In genomic region chr9:77930036-77930859, GRCm38 (mm10) we compare ENCODE assay signal across 9 mouse cellular contexts. TPM values are rescaled to one million over a fixed set of nuclear protein-coding genes. Genes with fewer than 3 reads are reported as not detected.
DNase-seq lines count a peak whose midpoint lies in the region; ATAC-seq and TF ChIP-seq lines count a peak whose summit lies in the region.
"Had no signal": no experiment of that assay in that cellular context is flagged by ENCODE, and none has a peak within 500 bp of the region (broad histone marks: within the 10 kb centered on the region; RNA-seq: fewer than 3 reads in every experiment).

No protein-coding gene starts in this region.

- H3K4me2 ChIP-seq in kidney, postnatal 0 days (ENCODE audit: low read length), result no peak overlapping the region
- H3K4me2 ChIP-seq in forebrain, embryonic 13.5 days, result no peak overlapping the region
- H3K4me2 ChIP-seq: liver, embryonic 13.5 days had no signal

- H3K27me3 ChIP-seq in kidney, postnatal 0 days (ENCODE audit: insufficient read depth, low read length), result no peaks in the 10 kb centered on the region
- no peaks in the 10 kb centered on the region for H3K27me3 ChIP-seq in megakaryocyte, embryonic 14.5 days (replicated peaks)
- H3K27me3 ChIP-seq in forebrain, embryonic 13.5 days, result no peaks in the 10 kb centered on the region
- H3K27me3 ChIP-seq: liver, embryonic 13.5 days had no signal

- peak; percentile 57 for DNase-seq in kidney, postnatal 0 days (ENCODE audit: low spot score)
- DNase-seq in kidney, postnatal 10 days, result no peak
- DNase-seq in MN1 (ENCODE audit: low spot score), result peak; percentile 64
- DNase-seq in left cerebral cortex, postnatal 10 days (ENCODE audit: extremely low spot score in 1 of 2, low spot score in 2 of 2), result no peak
- DNase-seq: heart, postnatal 14 days; liver, embryonic 13.5 days had no signal

- H3K9ac ChIP-seq in kidney, postnatal 0 days (ENCODE audit: low read depth, low read length), result no peak overlapping the region
- no peak overlapping the region for H3K9ac ChIP-seq in forebrain, embryonic 13.5 days
- H3K9ac ChIP-seq: liver, embryonic 13.5 days had no signal

- intact Hi-C loops in left cerebral cortex, postnatal 10 days (cut with DNase I), result no loop called here

- ATAC-seq in kidney, postnatal 0 days (replicated peaks; ENCODE audit: low FRiP score, low read depth), result no peak
- ATAC-seq in forebrain, embryonic 13.5 days, result no peak

- no peaks in the 10 kb centered on the region for H3K9me3 ChIP-seq in kidney, postnatal 0 days (replicated peaks; ENCODE audit: low read length)
- H3K9me3 ChIP-seq in megakaryocyte, embryonic 14.5 days, result no peaks in the 10 kb centered on the region
- H3K9me3 ChIP-seq in forebrain, embryonic 13.5 days (replicated peaks), result no peaks in the 10 kb centered on the region
- H3K9me3 ChIP-seq: liver, embryonic 13.5 days had no signal

- H3K36me3 ChIP-seq in kidney, postnatal 0 days (ENCODE audit: insufficient read depth, low read length), result no peaks in the 10 kb centered on the region
- peaks cover 14% of the 10 kb centered on the region for H3K36me3 ChIP-seq in megakaryocyte, embryonic 14.5 days (replicated peaks; ENCODE audit: low read length)
- no peaks in the 10 kb centered on the region for H3K36me3 ChIP-seq in forebrain, embryonic 13.5 days (ENCODE audit: poor library complexity, severe bottlenecking)
- H3K36me3 ChIP-seq: liver, embryonic 13.5 days had no signal

- 0 out of 2 replicates have a peak overlapping the region, but pooled peaks have one; percentile 13 for H3K27ac ChIP-seq in kidney, postnatal 0 days
- peak overlapping the region; percentile 67 for H3K27ac ChIP-seq in bone marrow macrophage, adult 2 months (ENCODE audit: insufficient read depth, low read depth, low read length)
- H3K27ac ChIP-seq in forebrain, embryonic 13.5 days, result no peak overlapping the region
- H3K27ac ChIP-seq: liver, embryonic 13.5 days had no signal

- WGBS in kidney, postnatal 0 days, result 30% methylated on average over 10 of the region's 10 CpGs
- WGBS in forebrain, embryonic 13.5 days, result 77% methylated on average over 10 of the region's 10 CpGs

- no peak overlapping the region for H3K4me3 ChIP-seq in kidney, postnatal 0 days (replicated peaks; ENCODE audit: low read depth, low read length)
- peak overlapping the region; percentile 25; the same call in 1 of the 2 replicates for H3K4me3 ChIP-seq in bone marrow macrophage, adult 2 months (ENCODE audit: insufficient read depth, low read length)
- peak overlapping the region; percentile 23 for H3K4me3 ChIP-seq in megakaryocyte, embryonic 14.5 days (replicated peaks)
- no peak overlapping the region for H3K4me3 ChIP-seq in forebrain, embryonic 13.5 days
- H3K4me3 ChIP-seq: liver, embryonic 13.5 days had no signal

- no peak for TF ChIP-seq POLR2A in bone marrow macrophage, adult 2 months (IDR thresholded peaks at IDR 0.05; ENCODE audit: borderline replicate concordance, low read depth, low read length)

- H3K4me1 ChIP-seq in kidney, postnatal 0 days (replicated peaks; ENCODE audit: insufficient read depth, low read length), result peaks cover 7% of the 10 kb centered on the region; the same call in 1 of the 2 replicates
- H3K4me1 ChIP-seq in bone marrow macrophage, adult 2 months (ENCODE audit: control insufficient read depth, insufficient read depth, low read length), result peaks cover 48% of the 10 kb centered on the region
- H3K4me1 ChIP-seq in megakaryocyte, embryonic 14.5 days, result peaks cover 61% of the 10 kb centered on the region
- peaks cover 35% of the 10 kb centered on the region for H3K4me1 ChIP-seq in forebrain, embryonic 13.5 days

- TF ChIP-seq CTCF in kidney, postnatal 0 days (IDR thresholded peaks at IDR 0.05; ENCODE audit: low read depth), result no peak
- no peak for TF ChIP-seq CTCF in bone marrow macrophage, adult 2 months (IDR thresholded peaks at IDR 0.05; ENCODE audit: low read depth, low read length)

RNA-seq across cellular contexts. Expression of gene Elovl5, which starts 13.1 kb away (rescaled TPM):
- 60.5 and 68.4 TPM in 2 replicates for polyA plus RNA-seq in kidney, postnatal 0 days (2015; fragmentation: Nextera tagmentation; extraction: Ambion mirVana)
- 52.2 and 56.9 TPM in 2 replicates for polyA plus RNA-seq in bone marrow macrophage, adult 2 months (2012; ENCODE audit: insufficient read depth, insufficient read length, missing spikeins)
- polyA plus RNA-seq in megakaryocyte, embryonic 14.5 days (2012; ENCODE audit: insufficient read depth, low replicate concordance), result 2.0 TPM in 1 of 2 replicates, not detected in the other
- 10 to 100 TPM; 79.5 to 82.7 TPM for total RNA-seq in left cerebral cortex, postnatal 10 days (2021)
- 60.9 and 61.6 TPM in 2 replicates for polyA plus RNA-seq in forebrain, embryonic 13.5 days (2015; fragmentation: Nextera tagmentation; extraction: Ambion mirVana)

Comparison
In these comparisons a context has a peak if more than half of its experiments do, and no peak if none do; other contexts are left out.
1. DNase-seq: peak in kidney, postnatal 0 days (single experiment) and MN1 (single experiment); none in kidney, postnatal 10 days (single experiment) and left cerebral cortex, postnatal 10 days (0 of 2).
2. H3K4me3 ChIP-seq: peak in bone marrow macrophage, adult 2 months (single experiment) and megakaryocyte, embryonic 14.5 days (single experiment); none in kidney, postnatal 0 days (single experiment) and forebrain, embryonic 13.5 days (single experiment).
3. RNA of gene Elovl5, which starts 13.1 kb away (polyA plus RNA-seq): 60.9 to 61.6 TPM in forebrain, embryonic 13.5 days, 60.5 to 68.4 TPM in kidney, postnatal 0 days and 52.2 to 56.9 TPM in bone marrow macrophage, adult 2 months; 2.0 TPM in megakaryocyte, embryonic 14.5 days; every median in the first group is over 10 times any median in the second.